Mouse (Mus musculus): ENCODE measurements at regions not wholly inside any gene's neighbourhood (a gene's known extent, or its start where the extent isn't known, plus 50 kb on each side); places are given as distances from the start of the nearest gene placed in this dataset.
"Not testable (repeated sequence)": the region's sequence is repeated elsewhere in the genome, so short reads cannot be mapped to it uniquely, and the experiment has no call there.

DNA sequence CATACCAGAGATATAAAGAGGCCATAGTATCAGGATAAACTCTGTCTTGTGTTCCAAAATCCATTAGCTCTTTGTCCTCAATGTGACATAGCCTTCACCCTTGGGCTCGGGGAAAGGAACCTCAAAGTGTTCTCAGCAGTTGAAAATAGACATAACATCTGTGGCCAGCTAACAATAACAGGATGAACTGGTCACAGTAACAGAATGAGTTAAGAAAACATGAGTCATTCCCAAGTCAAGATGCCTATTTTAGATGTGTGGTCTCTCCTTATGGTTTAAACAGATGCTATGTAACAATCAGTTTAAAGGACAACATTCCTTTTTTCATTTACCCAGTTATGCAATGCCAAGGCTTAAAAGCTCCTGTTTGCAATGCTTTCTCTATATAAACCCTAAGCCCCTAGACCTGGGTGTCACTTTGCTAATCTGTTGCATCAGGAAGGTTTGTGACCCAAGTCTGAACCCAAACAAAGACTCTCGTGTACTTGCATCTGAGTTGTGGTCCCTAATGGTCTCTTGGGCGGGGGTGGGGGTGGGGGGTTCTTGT, 920.5 kb upstream of the Dsel start:
- DNase-seq = no peak

DNA sequence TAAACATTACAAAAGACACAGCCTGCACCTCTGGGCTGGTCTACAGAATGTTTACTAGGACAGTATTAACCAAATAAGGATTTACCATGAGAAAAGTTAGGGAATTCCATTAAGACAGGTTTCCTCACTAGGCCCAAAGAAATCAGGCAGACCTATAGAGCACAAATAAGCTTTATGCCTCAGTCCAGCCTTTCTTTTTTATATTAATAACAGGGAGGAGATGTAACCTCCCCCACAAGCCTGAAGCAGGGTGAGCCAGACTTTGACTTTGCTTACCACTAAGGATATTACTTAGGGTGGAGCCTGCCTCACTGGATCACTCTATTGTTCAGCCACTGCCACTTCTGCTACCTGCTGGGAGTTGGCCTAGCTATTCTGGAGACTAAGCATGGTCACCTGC, 915.1 kb upstream of the Dsel start:
- DNase-seq = no peak

DNA sequence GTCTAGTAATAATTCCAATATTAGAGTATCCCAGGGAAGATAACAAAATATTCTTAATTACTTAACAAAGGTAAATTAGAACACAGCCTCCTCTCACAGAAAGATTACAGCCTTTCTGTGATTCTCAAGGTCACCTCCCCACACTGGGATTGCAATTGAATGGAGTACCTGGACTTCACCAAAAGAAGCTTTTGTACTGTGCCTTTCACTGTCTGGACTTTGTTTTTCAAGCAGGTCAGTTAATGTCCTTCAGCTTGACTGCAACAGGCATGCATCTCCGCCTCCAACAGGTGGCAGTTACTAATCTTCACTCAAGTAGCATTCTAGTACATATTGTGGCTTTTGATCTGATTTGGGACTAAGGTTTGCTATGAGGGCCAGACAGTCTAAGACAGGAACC, 913.8 kb upstream of the Dsel start:
- no peak for DNase-seq

DNA sequence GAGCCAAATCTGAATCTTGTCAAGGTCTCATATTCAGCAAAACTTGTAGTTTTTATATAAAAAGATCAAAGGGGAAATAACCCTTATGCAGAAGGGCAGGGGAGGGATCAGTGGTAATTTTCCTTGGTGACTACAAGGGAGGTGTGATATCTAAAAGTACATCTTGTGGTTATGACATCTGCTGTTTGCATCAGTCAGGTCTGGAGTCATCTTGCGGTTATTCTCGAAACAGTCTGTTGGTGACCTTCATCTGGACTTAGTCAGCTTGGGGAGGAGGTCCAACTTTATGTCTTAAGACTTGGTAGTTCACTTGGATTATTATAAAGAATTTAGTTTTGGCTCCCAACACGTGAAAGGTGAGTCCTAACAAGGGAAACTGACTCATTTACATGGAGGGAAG, 885.9 kb upstream of the Dsel start:
- DNase-seq = not testable (repeated sequence)

DNA sequence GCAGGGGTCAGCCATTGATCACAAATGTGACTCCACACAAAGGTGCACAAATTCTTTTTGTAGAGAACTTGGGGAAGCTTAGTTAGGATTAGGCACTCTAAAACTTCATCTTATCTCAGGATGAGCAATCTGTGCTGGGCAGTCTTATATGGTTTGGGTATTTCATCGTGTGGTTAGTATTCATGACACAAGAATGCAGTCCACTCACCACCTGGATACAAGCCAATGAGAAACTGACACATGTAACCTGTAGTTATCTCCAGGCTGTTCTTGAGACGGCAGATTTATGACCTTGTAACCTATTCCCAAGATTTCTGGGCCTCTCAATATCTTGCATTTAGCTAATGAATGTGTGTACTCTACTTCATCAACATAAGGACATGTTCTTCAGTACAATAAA, 883.8 kb upstream of the Dsel start:
- no peak for DNase-seq

DNA sequence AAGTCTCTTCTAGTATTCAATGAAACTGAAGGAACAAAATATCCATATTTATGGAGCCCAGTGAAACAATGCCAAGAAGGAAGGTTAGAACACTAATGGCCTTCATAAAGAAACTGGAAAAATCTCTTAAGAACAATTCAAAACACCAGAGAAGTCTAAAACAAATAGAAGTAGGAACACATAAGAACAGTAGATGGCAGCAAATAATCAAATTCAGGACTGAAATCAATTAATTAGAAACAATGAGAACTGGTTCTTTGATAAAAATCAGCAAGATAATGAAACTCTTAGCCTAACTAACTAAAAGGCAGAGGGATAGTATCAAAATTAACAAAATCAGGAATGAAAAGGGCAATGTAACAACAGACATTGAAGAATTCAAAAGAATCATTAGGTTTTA, 839.2 kb upstream of the Dsel start:
- DNase-seq = no peak

DNA sequence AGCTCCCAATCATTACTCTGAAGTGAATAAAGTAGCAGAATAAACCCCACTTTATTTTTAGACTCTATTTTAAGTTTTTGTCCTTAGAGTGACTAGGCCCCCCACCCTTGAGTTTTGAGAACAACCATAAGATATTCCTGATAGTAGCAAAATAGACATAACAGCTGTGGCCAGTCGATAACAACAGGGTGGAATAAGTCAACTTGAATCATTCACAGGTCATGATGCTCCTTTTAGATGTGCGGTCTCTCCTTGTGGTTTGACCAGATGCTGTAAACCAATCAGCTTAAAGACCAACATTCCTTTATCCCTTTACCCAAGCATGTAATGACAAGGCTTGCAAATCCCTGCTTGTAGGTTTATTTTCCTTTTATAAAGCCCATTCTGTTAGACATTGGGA, 794.2 kb upstream of the Dsel start:
- DNase-seq = no peak

DNA sequence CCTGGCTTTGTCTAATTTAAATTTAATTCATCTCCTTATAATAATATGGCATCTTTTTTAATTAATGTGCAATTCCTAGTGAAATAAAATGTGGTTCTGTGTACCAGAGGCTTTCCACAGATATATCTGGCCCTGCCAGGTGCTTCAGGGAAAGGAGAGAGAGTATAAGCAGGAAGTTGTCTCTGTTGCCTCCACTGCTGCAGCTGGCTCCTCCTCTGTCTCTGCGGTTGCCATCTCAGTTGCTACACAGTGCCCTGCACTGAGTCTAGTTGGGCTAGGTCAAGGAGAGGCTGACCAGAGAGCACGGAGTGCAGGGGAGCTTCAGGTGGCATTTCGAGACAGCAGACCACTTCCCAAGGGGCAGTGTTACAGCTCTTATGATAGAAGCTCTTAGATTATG, 773.6 kb upstream of the Dsel start:
- DNase-seq = peak in 1 of 2 experiments; percentile 0

All from cerebellum, postnatal 14 days (tissue).